8 mouse cellular contexts compared by ENCODE assay signal in the genomic region with DNA sequence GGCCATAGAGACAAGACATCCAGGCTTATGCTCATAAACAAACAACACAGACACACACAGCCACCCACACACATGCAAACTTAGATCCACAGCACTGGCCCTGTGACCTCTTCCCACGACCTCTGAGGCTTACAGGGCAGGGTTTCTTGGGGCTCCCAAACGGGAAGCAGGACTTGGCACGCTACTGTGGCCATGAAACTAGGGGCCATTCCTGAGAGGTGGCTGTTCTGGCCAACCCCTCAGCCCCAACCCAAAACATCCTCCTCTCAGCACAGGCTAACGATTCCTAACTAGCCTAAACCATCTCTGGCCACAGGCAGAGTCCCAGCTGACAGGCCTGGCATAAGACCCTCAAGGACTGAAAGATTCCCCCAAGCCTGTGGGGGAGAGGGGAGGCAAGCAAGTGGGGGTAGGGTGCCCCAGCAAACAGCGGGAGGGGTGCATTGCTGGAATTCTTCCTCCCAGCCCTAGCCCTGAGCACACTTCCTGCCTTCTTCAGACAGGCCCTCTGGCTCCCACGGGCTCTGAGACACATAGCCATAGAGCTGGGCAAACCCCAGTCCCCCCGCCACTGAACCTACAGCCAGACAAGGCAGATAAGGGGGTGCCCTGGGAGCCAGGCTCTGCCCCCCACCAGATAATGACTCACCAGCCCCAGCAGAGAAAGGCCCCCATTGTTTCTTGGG. TPM values are rescaled to one million over a fixed set of nuclear protein-coding genes. Genes with fewer than 3 reads are reported as not detected.
DNase-seq lines count a peak whose midpoint lies in the region.

No protein-coding gene starts in this region.

- peak overlapping the region; percentile 75 for H3K27ac ChIP-seq in heart, embryonic 10.5 days

- H3K27me3 ChIP-seq in heart, embryonic 10.5 days (ENCODE audit: insufficient read depth, poor library complexity, severe bottlenecking) = peaks cover 89% of the 10 kb centered on the region

- 31% methylated on average over 7 of the region's 7 CpGs for WGBS in heart, embryonic 10.5 days

- no peaks in the 10 kb centered on the region for H3K9me3 ChIP-seq in heart, embryonic 10.5 days

- H3K36me3 ChIP-seq in heart, embryonic 10.5 days = peaks cover 23% of the 10 kb centered on the region

- DNase-seq in embryo, embryonic 10 days (ENCODE audit: low spot score) = peak; percentile 29
- no peak for DNase-seq in embryo, embryonic 9.5 days (ENCODE audit: extremely low spot score)
- no peak for DNase-seq in heart, embryonic 10.5 days (ENCODE audit: low spot score)
- DNase-seq in kidney, postnatal 14 days = peak; percentile 69
- DNase-seq in lung, postnatal 4 days = peak; percentile 61 to 80
- no peak for DNase-seq in T-cell, adult 2 months (ENCODE audit: low spot score)
- no peak for DNase-seq in urinary bladder, postnatal 36 days (ENCODE audit: low spot score in 2 of 2)
- no peak for DNase-seq in ovary, postnatal 10 days (ENCODE audit: low spot score)

- peaks cover 70% of the 10 kb centered on the region for H3K4me1 ChIP-seq in heart, embryonic 10.5 days

- no peak overlapping the region for H3K4me3 ChIP-seq in heart, embryonic 10.5 days

RNA-seq across cellular contexts. Expression of gene Slc9a3r2, which starts 6.0 kb away (rescaled TPM):
- polyA plus RNA-seq in heart, embryonic 10.5 days (2016; fragmentation: Nextera tagmentation; extraction: Ambion mirVana) = 51.5 and 51.9 TPM in 2 replicates

RNA-seq across cellular contexts. Expression of gene Nthl1, which starts 11.7 kb away (rescaled TPM):
- polyA plus RNA-seq in heart, embryonic 10.5 days (2016; fragmentation: Nextera tagmentation; extraction: Ambion mirVana) = 15.0 and 19.8 TPM in 2 replicates

RNA-seq across cellular contexts. Expression of gene Tsc2, which starts 11.7 kb away (rescaled TPM):
- 56.9 and 66.4 TPM in 2 replicates for polyA plus RNA-seq in heart, embryonic 10.5 days (2016; fragmentation: Nextera tagmentation; extraction: Ambion mirVana)

RNA-seq across cellular contexts. Expression of gene Npw, which starts 14.1 kb away (rescaled TPM):
- polyA plus RNA-seq in heart, embryonic 10.5 days (2016; fragmentation: Nextera tagmentation; extraction: Ambion mirVana) = 0.28 TPM in 1 of 2 replicates, not detected in the other

RNA-seq across cellular contexts. Expression of gene Zfp598, which starts 25.3 kb away (rescaled TPM):
- 22.3 and 26.2 TPM in 2 replicates for polyA plus RNA-seq in heart, embryonic 10.5 days (2016; fragmentation: Nextera tagmentation; extraction: Ambion mirVana)

Comparison
In these comparisons a context has a peak if more than half of its experiments do, and no peak if none do; other contexts are left out.
1. DNase-seq: peak in embryo, embryonic 10 days (single experiment), kidney, postnatal 14 days (single experiment) and lung, postnatal 4 days (2 of 2); none in embryo, embryonic 9.5 days (single experiment), heart, embryonic 10.5 days (single experiment), T-cell, adult 2 months (single experiment), urinary bladder, postnatal 36 days (0 of 2) and ovary, postnatal 10 days (single experiment).